Mouse (Mus musculus) E14TG2a.4 (cell line): ENCODE data around the gene Nrxn3.

Source experiments
- CTCF ChIP-seq: conservative IDR thresholded peaks from 2 replicates; pipeline ENCODE4 v1.5.1; 2014; ENCODE audit warnings: low read length
- POU5F1 ChIP-seq: IDR thresholded peaks from 2 replicates; pipeline ENCODE4 v1.6.1; 2014; ENCODE audit warnings: low read length, borderline replicate concordance

DNA sequence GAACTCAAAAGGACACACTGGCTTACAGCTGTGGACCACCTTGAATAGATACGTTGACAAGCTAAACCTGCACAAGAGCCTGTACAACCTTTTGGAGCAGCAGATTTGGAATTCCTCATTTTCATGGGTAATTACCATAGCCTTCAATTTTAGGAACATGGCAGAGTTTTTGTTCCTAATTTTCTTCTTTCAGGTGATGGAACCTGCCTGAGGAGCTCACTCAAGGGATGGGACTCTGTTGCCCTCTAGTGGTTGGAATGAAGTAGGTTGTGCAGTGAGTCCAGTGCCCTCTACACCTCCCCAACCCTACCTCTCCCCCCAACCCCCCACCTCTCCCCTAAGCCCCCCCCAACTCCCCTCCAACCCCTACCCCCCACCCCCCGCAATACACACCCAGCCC lies 411.7 kb downstream of the Nrxn3 start:
- TF ChIP-seq CTCF, result peak; percentile 35
- TF ChIP-seq POU5F1, result no peak
